Mouse (Mus musculus): ENCODE measurements around the gene Rnf220. TPM values are rescaled to one million over a fixed set of nuclear protein-coding genes. Genes with fewer than 3 reads are reported as not detected.
"Not testable (repeated sequence)": the region's sequence is repeated elsewhere in the genome, so short reads cannot be mapped to it uniquely, and the experiment has no call there.

Rnf220 gene
- polyA plus RNA-seq, 1 experiment: 193 TPM

DNA sequence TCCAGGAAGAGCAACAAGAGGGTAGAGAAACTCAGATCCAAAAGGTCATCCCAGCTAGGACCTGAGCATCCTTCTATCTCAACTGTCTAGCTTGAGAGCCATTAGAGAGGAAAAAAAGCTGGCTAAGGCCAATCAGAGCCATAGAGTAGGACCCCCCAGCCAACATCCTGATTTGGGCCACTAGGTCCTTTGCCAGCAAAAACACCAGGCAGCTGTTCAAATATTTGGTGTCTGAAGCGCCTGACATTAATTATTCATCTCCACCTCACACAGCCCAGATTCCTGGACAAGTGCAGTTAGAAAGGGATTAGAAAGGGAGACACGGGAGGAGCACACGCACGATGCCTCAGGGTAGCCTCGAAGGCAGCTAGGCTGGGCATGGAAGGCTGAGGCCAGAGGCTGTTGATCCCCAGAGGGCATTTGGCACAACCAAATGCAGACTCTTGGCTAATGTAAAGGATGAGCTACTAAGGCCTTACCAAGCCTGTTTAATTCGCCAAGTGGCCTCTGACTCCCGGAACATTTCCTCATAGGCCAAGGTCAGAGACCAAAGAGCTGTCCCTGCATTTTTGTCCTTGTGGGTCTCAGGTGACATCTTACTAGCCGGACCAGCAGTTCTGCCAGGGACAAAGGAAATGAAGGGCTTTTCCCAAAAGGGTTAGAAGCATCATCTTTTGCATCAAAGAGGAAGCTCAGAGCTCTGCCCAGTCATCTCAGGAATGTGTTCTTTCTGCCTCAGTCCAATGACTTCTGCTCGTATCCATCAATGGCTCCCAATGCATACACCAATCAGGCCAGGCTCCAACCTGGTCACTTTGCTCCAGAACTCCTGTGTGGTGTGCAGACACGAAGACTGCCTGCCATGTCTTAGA, 218.2 kb downstream of the Rnf220 start:
- no peak for DNase-seq (ENCODE audit: extremely low spot score in 1 of 2, low spot score in 1 of 2)

- DNase-seq (ENCODE audit: extremely low spot score in 1 of 2, low spot score in 1 of 2): no peak
Measured at GRCm38 (mm10) chr4:117277687-117278086, 219.2 kb downstream of the Rnf220 start.

DNA sequence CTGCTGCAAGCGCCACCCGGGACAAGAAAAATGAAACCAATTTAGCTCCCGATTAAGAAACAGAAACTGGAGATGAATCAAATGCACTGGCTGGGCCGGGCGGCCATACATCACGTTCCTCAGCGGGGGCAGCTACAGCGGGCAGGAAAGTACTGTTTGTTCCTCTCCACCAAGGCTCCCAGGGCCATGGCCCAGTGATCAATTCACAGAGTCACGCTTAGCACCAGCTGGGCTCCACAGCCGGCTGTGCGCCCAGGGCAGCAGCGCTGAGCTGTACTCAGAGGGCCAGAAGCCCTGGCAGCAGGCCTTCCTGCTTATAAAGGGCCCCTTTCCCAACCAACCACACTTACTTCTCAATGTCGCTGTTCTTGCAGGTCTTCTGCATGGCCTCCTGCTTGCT, 219.8 kb downstream of the Rnf220 start:
- no peak for DNase-seq (ENCODE audit: extremely low spot score in 1 of 2, low spot score in 1 of 2)

- no peak for DNase-seq (ENCODE audit: extremely low spot score in 1 of 2, low spot score in 1 of 2)
Measured at GRCm38 (mm10) chr4:117276281-117276711, 220.6 kb downstream of the Rnf220 start.

GRCm38 (mm10) chr4:117274720-117275119, 222.1 kb downstream of the Rnf220 start:
- DNase-seq (ENCODE audit: extremely low spot score in 1 of 2, low spot score in 1 of 2): no peak

- no peak for DNase-seq (ENCODE audit: extremely low spot score in 1 of 2, low spot score in 1 of 2)
Measured at GRCm38 (mm10) chr4:117272459-117272858, 224.4 kb downstream of the Rnf220 start.

GRCm38 (mm10) chr4:117270278-117270677, 226.6 kb downstream of the Rnf220 start:
- peak; percentile 53 to 86 for DNase-seq (ENCODE audit: extremely low spot score in 1 of 2, low spot score in 1 of 2)

DNA sequence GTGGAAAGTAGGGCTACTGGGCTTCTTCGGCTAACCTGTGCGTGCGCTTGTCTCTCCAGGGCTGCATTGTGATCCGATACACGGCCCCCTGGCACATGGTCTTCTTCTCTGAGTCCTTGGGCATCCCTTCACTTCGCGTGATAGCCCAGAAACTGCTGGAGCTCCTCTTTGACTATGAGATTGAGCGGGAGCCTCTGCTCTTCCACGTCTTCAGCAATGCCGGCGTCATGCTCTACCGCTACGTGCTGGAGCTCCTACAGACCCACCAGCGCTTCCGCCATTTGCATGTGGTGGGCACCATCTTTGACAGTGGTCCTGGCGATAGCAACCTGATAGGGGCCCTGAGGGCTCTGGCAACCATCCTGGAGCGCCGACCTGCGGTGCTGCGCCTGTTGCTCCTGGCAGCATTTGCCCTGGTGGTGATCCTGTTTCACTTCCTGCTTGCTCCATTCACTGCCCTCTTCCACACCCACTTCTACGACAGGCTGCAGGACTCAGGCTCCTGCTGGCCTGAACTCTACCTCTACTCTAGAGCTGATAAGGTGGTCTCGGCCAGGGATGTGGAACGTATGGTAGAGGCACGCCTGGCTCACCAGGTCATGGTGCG, 228.9 kb downstream of the Rnf220 start:
- DNase-seq (ENCODE audit: extremely low spot score in 1 of 2, low spot score in 1 of 2): no peak

DNA sequence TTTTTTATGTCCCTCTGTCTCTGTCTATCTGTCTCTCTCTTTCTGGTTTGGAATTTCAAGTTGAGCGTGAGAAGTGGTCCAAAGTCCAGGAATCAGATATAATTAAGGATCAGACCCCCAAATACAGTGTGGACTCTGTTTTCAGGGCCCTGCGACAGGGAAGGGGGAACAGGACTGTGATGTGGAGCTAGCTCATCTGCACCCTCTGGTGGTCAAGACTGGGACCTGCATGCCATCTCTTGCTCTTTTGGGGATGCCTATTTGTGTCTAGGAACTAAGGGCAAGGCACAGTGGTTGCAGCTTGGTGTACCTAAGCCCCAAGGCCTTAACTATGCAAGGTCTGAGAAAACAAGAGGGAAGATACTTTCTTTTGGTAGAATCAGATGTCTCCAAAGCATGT, 229.6 kb downstream of the Rnf220 start:
- peak in 1 of 2 experiments; percentile 95 for DNase-seq (ENCODE audit: extremely low spot score in 1 of 2, low spot score in 1 of 2)

DNA sequence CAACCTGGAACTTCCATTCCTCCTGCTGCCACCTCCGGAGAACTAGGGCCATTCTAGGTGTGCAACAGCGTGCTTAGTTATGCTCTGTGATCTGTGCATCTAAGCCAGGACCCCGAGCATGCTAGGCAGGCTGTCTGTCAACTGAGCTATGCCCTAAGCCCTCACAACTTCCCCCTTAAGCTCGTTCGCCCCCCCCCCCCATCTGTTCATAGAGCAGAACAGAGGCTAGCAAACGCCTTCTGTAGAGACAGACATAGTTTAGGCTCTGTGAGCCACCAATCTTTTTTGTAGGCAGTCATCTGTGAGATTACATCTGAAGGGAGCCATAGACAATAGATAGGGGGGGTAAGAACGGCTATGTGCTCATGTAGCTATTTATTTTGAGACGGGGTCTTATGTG, 233.9 kb downstream of the Rnf220 start:
- no peak for DNase-seq (ENCODE audit: extremely low spot score in 1 of 2, low spot score in 1 of 2)

DNA sequence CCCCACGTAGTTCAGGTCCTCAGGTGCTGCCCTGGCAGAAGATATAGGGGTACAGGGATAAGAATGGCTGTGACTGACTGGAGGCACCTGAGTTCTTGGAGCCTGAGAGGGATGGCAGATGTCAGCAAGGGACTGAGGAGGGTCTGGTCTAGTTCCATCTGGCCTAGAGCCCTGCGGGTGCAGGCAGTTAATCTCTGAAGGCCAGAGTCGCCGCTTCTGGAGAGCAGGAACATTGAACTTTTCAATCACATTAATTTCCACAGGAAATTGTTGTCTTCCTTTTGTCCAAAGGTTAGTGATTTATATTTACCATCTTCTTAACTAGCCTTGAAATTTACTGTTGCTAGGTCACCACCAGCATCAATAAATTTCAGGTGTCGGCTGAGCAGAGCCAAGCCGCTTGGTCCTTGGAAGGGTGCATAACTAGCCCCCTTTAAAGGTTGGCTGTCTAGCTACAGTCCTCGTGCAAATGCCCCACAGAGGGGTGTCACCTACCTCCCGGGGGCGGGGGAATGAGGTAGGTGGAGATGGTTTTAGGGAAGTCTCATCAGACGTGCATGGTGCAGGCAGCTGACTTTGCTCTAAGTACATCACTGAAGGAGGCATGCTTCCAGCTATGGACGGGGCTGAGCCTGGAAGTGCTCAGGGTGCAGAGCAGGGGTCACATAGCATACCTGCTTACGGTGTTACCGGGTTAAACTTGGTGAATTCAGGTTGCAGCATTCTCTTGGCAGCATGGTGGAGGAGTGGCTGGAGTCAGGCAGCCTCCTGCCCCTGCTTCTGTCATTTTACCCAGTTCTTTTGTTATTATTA, 234.5 kb downstream of the Rnf220 start:
- no peak for DNase-seq (ENCODE audit: extremely low spot score in 1 of 2, low spot score in 1 of 2)

DNA sequence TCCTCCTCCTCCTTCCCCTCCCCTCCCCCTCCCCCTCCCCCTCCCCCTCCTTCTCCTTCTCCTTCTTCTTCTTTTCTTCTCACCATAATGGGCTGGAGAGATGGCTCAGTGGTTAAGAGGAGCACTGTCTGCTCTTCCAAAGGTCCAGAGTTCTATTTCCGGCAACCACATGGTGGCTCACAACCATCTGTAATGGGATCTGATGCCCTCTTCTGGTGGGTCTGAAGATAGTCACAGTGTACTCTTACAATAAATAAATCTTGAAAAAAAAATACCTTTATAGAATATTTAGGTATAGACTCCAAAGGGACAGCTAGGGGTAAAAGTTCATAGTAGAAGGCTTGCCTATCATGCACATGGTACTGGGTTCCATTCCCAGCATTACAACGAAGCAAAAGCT, 235.6 kb downstream of the Rnf220 start:
- DNase-seq (ENCODE audit: extremely low spot score in 1 of 2, low spot score in 1 of 2): no peak

- DNase-seq (ENCODE audit: extremely low spot score in 1 of 2, low spot score in 1 of 2): not testable (repeated sequence)
Measured at GRCm38 (mm10) chr4:117259909-117260308, 236.9 kb downstream of the Rnf220 start.

DNA sequence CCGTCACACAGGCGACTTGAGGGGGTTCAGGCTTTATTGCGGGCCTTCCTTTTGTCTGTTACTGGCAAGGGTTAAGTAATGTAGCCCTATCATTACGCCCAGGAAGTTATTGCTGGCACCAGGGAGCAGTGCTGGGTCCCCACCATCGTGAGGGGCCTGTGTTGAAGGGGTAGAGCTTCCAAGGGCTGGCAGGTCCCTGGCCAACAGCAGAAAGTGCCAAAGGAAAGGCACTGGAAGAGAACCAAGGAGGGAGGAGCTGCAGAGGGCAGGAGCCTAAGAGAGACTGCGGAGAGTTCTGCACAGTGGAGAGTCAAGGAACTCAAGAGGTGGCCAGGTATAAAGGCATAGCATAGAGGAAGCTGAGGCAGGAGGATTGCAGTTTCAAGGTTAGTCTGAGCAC, 242.2 kb downstream of the Rnf220 start:
- DNase-seq (ENCODE audit: extremely low spot score in 1 of 2, low spot score in 1 of 2): no peak

DNA sequence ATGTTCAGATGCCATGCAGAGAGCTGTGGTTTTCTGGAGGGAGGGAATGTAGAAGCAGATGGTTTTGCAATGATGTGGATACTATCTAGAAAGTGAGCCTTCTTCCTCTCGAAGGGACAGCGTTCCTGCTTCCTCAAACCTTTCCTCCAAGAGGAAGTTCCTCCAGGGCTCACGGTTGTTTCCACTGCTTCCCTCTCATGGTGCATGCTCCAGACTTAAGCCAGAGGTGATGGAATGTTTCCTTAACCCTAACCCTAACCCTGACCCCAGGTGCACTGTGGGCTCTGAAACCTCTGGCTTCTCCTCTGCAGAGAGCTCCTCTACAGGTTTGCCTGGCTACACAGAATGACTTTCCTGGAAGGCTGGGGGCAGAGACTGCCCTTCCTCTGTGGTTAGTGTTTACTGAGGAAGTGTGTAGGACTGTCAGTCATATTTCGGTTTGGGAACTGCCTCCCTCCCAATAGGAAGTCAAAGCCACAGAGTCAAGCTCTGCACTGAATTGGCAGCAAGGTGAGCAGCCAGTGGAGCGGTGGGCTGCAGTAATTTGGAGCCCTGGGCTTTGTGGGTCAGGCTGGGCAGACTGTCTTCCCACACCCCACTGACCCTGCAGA, 242.7 kb downstream of the Rnf220 start:
- DNase-seq (ENCODE audit: extremely low spot score in 1 of 2, low spot score in 1 of 2): no peak

DNA sequence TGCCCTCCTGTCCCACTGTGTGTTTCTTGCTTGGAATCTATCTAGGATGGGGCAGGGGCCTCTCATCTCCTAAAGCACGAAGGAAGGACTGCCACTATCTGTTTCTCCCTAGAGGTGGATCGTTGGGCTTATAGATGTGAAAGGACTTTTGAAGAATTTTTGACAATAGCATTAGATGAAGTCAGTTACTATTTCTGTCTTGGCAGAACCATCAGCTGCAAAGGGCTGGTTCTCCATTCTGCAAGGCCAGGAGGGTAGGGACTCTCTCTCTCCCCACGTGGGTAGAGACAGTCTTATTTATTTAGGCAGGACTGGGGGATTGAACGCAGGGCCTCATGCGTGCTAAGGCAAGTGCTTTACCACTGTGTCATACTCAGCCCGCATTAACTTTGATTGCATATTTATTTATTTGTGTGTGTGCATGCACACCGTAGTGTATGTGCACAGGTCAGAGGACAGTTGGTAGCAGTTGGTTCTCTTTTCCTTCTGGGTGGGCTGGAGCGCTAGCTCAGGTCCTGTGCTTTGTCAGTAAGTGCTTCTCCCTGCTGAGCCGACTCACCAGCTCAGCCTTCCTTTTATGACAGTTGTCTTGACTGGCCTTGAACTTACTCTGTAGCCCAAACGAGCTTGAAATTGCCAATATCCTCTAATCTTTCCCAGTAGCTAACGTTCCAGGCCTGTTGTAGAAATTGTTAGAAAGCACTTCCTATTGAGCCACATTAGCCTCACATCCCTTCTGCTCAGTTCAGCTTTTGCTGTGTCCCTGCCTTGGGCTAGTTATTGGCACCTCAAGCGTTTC, 243.4 kb downstream of the Rnf220 start:
- no peak for DNase-seq (ENCODE audit: extremely low spot score in 1 of 2, low spot score in 1 of 2)

- no peak for DNase-seq (ENCODE audit: extremely low spot score in 1 of 2, low spot score in 1 of 2)
Measured at GRCm38 (mm10) chr4:117252755-117253154, 244.1 kb downstream of the Rnf220 start.

DNA sequence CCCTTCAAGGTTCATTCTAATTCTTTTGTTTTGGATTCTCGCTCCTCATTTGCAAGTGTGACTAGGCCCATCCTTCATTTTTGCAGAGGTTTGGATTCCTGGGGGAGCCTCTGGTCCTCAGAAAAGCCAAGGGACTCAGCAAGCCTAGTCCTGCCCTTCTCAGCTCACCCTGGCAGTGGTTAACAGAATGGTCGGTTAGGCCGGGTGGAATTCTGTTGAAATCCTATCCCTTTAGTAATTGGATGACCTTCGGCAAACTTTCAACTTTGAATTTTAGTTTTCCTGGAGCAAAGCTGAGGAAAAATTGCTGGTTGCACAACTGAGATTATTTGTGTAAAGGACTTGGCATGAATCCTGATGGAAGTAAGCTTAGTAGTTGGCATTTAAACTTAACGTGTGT, 244.5 kb downstream of the Rnf220 start:
- no peak for DNase-seq (ENCODE audit: extremely low spot score in 1 of 2, low spot score in 1 of 2)

DNA sequence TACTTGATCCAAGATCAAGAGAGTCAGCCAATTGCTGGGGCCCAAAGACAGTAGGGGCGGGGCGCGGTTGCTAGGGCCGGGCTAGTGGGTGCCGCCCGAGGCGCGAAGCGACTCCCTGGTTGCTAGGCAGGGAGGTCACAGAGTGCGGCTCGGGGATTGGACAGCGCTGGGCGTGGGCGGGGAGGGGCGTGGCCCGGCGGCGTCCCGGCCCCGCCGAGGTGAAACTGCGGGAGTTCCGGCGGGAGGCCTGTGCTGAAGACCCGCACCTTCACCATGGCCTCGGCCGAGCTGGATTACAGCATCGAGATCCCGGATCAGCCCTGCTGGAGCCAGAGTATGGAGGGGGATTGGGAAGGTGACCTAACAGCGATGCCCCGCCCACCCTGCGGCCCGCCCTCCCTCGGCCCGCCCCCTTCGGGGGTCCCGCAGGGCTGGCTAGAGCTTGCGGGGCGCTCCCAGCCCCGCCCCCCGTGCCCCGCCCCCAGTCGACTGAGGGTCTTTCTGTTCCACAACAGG, 245.0 kb downstream of the Rnf220 start, which contains the start of the genes Tmem53 and Armh1:
Gene Tmem53, plus strand, starts transcription at position 151 of the 516 bp plus-strand sequence.
Gene Armh1, minus strand, starts transcription at position 325 of the 516 bp plus-strand sequence.
- peak; percentile 50 to 81 for DNase-seq (ENCODE audit: extremely low spot score in 1 of 2, low spot score in 1 of 2)

DNA sequence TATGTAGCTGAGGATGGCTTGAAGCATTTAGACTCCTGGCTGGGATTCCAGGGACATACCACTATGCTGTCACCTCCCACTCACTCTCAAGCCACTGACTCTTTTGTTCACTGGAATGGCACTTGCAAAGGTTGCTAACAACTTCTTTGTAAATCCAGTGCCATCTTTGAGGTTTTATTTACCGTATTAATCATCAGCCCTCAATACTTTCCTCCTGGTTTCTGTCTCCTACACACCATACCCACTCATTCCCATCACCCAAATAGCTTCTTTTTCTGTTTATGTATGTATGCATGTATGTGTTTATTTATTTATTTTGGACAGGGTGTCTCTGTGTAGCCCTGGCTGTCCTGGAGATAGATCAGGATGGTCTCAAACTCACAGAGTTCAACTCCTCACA, 245.9 kb downstream of the Rnf220 start:
- DNase-seq (ENCODE audit: extremely low spot score in 1 of 2, low spot score in 1 of 2): no peak

Data from frontal cortex, adult 2 months (tissue).